Mouse (Mus musculus) hematopoietic stem cell, adult 5-6 weeks (primary cell): ENCODE data around the gene Camk2g. TPM values are rescaled to one million over a fixed set of nuclear protein-coding genes. Genes with fewer than 3 reads are reported as not detected.

Experiments used
- ATAC-seq, 2 experiments: fragments of 125-278 bp in 1 of 2; replicated peaks in 1 of 2; 2 replicates each; pipeline ENCODE4 v1.8.0; 2016 to 2017; ENCODE audit warnings: inconsistent platforms in 2 of 2, mild to moderate bottlenecking in 2 of 2, moderate number of reproducible peaks in 2 of 2, low read depth in 1 of 2, moderate TSS enrichment in 1 of 2; ENCODE audit not compliant: low FRiP score in 2 of 2, poor library complexity in 2 of 2, severe bottlenecking in 2 of 2, insufficient read depth in 1 of 2, low TSS enrichment in 1 of 2
- total RNA-seq: library from RNA; stranded (forward); fragments of 172-1452, 232-1000 nt; gene quantifications from 2 replicates; pipeline ENCODE4 v1.2.3, GENCODE M21; 2017

The Camk2g gene
- total RNA-seq, 1 experiment from 2014 or later: 99.3 TPM

DNA sequence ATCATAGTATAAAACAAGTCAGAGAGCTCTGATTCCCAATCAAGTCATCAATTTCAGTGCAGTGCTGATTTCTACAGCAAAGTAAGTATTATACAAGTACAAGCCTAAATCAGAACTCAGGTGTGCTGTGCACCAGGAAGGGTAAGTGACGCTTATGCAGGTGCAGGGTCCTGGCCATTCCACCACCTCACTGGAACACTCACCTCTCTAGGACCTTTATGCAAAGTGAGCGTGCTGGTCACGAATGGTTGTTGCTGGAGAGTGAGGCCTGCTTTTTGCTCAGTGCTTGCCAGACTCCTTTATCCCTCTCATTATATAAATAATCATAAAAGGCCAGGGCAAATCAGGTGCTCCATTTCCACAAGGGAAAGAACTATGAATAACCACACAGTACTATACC lies 93.5 kb downstream of the Camk2g start:
- ATAC-seq: no peak

- ATAC-seq: no peak
These were observed 95.4 kb downstream of the Camk2g start for GRCm38 (mm10) chr14:20698515-20698914.

GRCm38 (mm10) chr14:20696986-20697385 lies 96.9 kb downstream of the Camk2g start:
- ATAC-seq: peak; percentile 31 to 73; a peak in 2 of 4 replicates

DNA sequence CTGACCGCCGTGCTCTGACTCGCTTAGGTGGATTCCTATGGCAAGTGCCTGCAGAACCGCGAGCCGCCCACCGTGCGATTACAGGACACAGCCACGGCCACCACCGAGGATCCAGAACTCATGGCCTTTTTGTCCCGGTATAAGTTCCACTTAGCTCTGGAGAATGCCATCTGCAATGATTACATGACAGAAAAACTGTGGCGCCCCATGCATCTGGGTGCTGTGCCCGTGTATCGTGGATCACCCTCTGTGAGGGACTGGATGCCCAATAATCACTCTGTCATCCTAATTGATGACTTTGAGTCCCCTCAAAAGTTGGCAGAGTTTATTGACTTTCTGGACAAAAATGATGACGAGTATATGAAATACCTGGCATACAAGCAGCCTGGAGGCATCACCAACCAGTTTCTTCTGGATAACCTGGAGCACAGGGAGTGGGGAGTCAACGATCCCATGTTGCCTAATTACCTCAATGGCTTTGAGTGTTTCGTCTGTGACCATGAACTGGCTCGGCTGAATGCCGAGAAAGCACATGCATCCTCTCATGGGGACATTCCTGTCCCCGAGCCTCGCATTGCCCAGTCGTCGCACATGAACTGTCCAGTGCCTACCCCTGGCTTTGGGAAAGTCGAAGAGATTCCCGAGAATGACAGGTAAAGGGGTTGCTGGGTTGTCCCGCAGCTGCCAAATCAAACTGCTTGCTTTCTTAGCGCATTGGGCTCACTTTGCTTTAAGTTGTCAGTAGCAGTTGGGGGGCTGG lies 97.9 kb downstream of the Camk2g start:
- ATAC-seq: no peak; a peak in 1 of 4 replicates

DNA sequence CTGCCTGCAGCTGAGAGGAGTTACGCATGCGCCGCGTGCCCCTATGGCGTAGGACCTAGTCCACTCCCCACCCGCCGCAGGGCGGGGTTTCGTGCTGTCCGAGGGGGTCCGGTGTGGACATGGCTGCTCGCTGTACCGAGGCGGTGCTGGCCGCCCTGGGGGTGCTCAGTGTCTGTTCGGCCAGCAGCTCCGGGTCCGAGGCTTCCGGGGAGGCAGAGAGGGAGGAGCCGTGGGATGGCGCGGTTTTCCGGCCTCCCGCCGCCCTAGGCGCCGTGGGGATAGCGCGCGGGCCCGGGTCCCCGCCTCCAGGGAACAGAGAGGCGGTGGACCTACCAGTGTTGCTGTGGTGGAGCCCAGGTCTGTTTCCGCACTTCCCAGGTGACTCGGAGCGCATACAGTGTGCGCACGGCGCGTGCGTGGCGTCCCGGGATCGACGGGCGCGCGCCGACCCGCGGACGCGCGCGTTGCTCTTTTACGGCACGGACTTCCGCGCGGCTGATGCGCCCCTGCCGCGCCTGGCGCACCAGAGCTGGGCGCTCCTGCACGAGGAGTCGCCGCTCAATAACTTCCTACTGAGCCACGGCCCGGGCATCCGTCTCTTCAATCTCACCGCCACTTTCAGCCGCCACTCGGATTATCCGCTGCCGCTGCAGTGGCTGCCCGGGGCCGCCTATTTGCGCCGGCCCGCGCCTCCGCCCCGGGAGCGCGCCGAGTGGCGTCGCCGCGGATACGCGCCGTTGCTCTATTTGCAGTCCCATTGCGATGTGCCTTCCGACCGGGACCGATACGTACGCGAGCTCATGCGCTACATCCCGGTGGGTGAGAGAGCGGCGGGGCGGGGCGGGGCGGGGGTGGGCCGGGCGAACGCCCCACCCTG lies 98.8 kb downstream of the Camk2g start, which contains the start of gene Fut11:
Gene Fut11, plus strand, starts transcription at position 85 of the 877 bp plus-strand sequence.
- ATAC-seq: peak; percentile 72 to 75

DNA sequence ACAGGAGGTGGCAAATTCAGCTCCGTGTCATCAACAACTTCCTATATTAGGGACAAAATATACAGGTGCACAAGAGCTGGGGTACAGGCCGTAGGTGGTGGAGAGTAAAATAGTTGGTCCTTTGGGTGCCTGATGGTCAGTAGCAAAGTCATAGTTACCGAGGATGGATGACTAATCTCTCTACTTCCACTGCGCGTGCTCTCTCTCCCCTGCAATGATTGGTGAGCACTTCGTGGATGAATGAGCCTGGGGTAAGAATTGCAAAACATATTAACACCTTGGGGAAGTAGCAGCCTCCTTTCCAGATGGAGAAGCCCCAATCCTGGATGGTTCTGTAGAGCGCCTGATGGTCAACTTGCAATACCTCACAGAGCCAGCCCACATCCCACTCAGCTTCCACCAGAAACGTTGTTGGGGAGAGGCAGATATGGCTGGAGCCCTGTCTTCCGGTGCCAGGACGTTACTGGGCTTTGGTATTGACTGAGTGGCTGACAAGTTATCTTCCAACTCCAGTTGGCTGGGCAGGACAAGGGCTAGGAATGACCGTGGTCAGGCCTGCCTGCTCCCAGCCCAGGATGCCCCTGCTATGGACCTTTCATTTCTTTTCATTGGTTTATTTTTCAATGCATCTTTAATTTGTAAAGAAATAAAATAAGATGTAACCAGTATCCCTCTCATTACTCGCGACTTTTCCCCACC lies 99.6 kb downstream of the Camk2g start:
- no peak for ATAC-seq

DNA sequence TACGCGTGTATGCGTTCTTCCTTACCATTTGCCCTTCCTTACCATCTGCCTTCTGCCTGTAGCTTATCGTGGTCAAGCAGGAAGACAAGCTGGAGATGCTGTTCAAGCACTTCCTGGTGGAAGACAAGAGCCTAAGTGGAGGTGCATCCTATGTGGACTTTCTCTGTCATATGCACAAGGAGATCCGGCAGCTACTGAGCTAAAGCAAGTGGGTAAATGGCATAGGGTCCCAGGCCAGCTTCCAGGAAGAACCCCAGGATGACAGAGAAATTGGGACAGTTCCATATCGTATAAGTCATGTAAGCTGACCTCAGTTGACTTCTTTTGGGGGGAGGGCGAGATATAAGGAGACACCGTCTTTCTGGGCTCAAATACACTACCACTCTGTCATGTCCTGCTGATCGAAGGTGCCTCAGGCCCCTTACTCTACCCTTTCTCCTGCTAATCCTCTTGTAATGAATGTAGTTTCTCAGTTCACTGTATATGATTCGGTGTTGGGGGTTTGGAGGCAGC lies 100.2 kb downstream of the Camk2g start:
- ATAC-seq: no peak

DNA sequence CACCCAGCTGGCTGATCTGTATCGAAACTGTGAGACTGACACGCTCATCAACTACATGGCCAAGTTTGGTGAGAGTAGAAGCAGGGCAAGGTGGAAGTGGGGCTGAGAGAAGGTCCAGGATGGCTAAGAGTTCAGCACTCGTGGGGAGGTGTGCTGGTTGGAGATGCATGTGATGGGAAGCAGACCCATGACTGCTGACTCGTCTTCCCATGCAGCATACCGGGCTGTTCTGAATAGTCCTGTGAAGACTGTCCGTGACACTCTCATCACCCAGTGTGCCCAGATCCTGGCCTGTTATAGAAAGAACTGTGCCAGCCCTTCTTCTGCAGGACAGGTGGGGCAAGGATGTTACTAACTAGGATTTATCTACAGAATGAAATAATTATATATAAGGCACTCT lies 102.1 kb downstream of the Camk2g start:
- ATAC-seq: no peak

GRCm38 (mm10) chr14:20689009-20689408 lies 104.9 kb downstream of the Camk2g start:
- ATAC-seq: no peak

DNA sequence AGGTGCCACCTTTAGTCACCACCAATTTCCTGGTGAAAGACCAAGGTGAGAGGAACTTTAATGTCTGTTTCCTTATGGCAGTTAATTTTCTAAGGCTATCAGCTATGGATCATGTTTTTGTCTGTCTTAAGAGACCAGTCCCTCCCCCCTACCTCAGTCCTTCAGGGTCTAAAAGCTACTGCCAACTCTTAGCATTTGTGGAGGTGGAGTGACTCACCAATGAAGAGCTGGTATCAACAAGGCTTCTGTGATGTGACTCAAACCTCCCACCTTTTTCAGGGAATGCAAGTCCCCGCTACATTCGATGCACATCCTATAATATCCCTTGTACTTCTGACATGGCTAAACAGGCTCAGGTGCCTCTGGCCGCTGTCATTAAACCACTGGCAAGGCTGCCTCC lies 107.3 kb downstream of the Camk2g start:
- ATAC-seq: no peak

Other genes starting within 250 kb of the Camk2g start
- gene Ppp3cb, start 247.5 kb downstream of the Camk2g start, total RNA-seq: 66.5 and 74.9 TPM in 2 replicates
- 14.3 and 15.0 TPM in 2 replicates for gene Usp54, start 153.0 kb downstream of the Camk2g start, total RNA-seq
- gene Myoz1, start 137.5 kb downstream of the Camk2g start, total RNA-seq: not detected in 2 replicates
- gene Synpo2l, start 125.7 kb downstream of the Camk2g start, total RNA-seq: 0.06 TPM in 1 of 2 replicates, not detected in the other
- gene Sec24c, start 119.8 kb downstream of the Camk2g start, total RNA-seq: 100 and 107 TPM in 2 replicates
- gene Fut11, start 99.1 kb downstream of the Camk2g start, total RNA-seq: 4.5 and 7.1 TPM in 2 replicates
- 48.1 and 79.0 TPM in 2 replicates for gene Chchd1, start 91.1 kb downstream of the Camk2g start, total RNA-seq
- 29.6 and 35.7 TPM in 2 replicates for gene Zswim8, start 86.5 kb downstream of the Camk2g start, total RNA-seq
- gene Ndst2, start 59.5 kb downstream of the Camk2g start, total RNA-seq: 7.5 and 8.4 TPM in 2 replicates
- 2.3 and 2.4 TPM in 2 replicates for gene Plau, start 42.6 kb upstream of the Camk2g start, total RNA-seq
- gene Vcl, start 135.3 kb upstream of the Camk2g start, total RNA-seq: 34.2 and 38.8 TPM in 2 replicates